ENCODE assay signal across 28 mouse cellular contexts in the genomic region with DNA sequence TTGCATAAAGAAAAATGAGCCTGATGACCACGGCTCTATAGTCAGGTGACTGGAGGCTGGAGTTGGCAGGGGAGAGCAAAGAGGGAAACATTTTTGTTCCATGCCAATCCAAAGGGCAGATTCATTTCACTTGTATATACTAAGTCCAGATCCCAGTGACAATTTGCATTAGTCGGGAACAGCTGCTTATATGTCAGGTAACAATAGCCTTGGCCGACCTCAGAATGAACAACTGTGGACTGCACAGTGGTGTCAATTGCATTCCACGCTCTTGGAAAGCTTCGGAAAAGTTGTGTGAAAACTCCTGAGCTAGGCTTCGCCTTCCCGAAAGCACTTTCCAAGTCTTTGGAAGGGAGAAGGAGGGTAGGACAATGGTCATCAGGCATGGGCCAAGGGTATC.
"Had no signal": no experiment of that assay in that cellular context is flagged by ENCODE, and none has a peak within 500 bp of the region (broad histone marks: within the 10 kb centered on the region; RNA-seq: fewer than 3 reads in every experiment).

No protein-coding gene starts in this region.

- H3K4me1 ChIP-seq: embryonic facial prominence, embryonic 12.5 days; embryonic facial prominence, embryonic 13.5 days; forebrain, embryonic 10.5 days; forebrain, embryonic 12.5 days; forebrain, embryonic 13.5 days; forebrain, embryonic 15.5 days had no signal

- H3K9ac ChIP-seq: embryonic facial prominence, embryonic 12.5 days; embryonic facial prominence, embryonic 13.5 days; forebrain, embryonic 12.5 days; forebrain, embryonic 13.5 days; forebrain, embryonic 15.5 days; forebrain, postnatal 0 days had no signal

- DNase-seq: cerebellum, adult 18-20 months; cerebellum, adult 2 months; cerebellum, adult 8-10 months; cerebellum, adult 9-10 months; cerebellum, adult 9-11 months; cerebellum, postnatal 10 days; cerebellum, postnatal 14 days; cerebellum, postnatal 25 days; cerebellum, postnatal 36 days; embryo, embryonic 11 days; forebrain, postnatal 0 days; gastrocnemius, adult 2 months; gastrocnemius, postnatal 10 days; gastrocnemius, postnatal 14 days; gastrocnemius, postnatal 25 days; gastrocnemius, postnatal 36 days; heart, adult 11 months; heart, adult 18-20 months; heart, adult 2 months had no signal

- H3K27me3 ChIP-seq: embryonic facial prominence, embryonic 12.5 days; embryonic facial prominence, embryonic 13.5 days; forebrain, embryonic 12.5 days; forebrain, embryonic 13.5 days; forebrain, embryonic 15.5 days had no signal

- H3K9me3 ChIP-seq: embryonic facial prominence, embryonic 12.5 days; embryonic facial prominence, embryonic 13.5 days; forebrain, embryonic 10.5 days; forebrain, embryonic 12.5 days; forebrain, embryonic 13.5 days; forebrain, embryonic 15.5 days had no signal

- ATAC-seq: forebrain, embryonic 13.5 days; forebrain, embryonic 14.5 days; forebrain, embryonic 15.5 days; forebrain, embryonic 16.5 days; forebrain, postnatal 0 days had no signal

- H3K4me2 ChIP-seq: embryonic facial prominence, embryonic 12.5 days; embryonic facial prominence, embryonic 13.5 days; forebrain, embryonic 12.5 days; forebrain, embryonic 13.5 days; forebrain, embryonic 15.5 days had no signal

- H3K36me3 ChIP-seq: embryonic facial prominence, embryonic 12.5 days; embryonic facial prominence, embryonic 13.5 days; forebrain, embryonic 10.5 days; forebrain, embryonic 12.5 days; forebrain, embryonic 15.5 days had no signal

- H3K4me3 ChIP-seq: embryonic facial prominence, embryonic 12.5 days; embryonic facial prominence, embryonic 13.5 days; erythroblast, embryonic 14.5 days; forebrain, embryonic 10.5 days; forebrain, embryonic 12.5 days; forebrain, embryonic 13.5 days; forebrain, embryonic 15.5 days; gastrocnemius, adult 2 months; heart, adult 2 months had no signal

- H3K27ac ChIP-seq: embryonic facial prominence, embryonic 12.5 days; embryonic facial prominence, embryonic 13.5 days; forebrain, embryonic 10.5 days; forebrain, embryonic 12.5 days; forebrain, embryonic 13.5 days; forebrain, embryonic 15.5 days; gastrocnemius, adult 2 months; heart, adult 2 months had no signal
